Mouse (Mus musculus): ENCODE results near the gene Dsn1. TPM values are rescaled to one million over a fixed set of nuclear protein-coding genes. Genes with fewer than 3 reads are reported as not detected.

Gene Dsn1
- polyA plus RNA-seq, 1 experiment from 2014 or later: 27.5 TPM

GRCm38 (mm10) chr2:157043987-157044386 is 37.0 kb upstream of the Dsn1 start:
- no peak overlapping the region for H3K9ac ChIP-seq
- H3K4me3 ChIP-seq (replicated peaks): no peak overlapping the region
- H3K4me2 ChIP-seq (replicated peaks): no peak overlapping the region
- ATAC-seq (ENCODE audit: insufficient number of reproducible peaks, low FRiP score, low TSS enrichment, low read depth): no peak
- H3K4me1 ChIP-seq: peaks cover 21% of the 10 kb centered on the region
- H3K36me3 ChIP-seq: peaks cover 68% of the 10 kb centered on the region
- no peaks in the 10 kb centered on the region for H3K9me3 ChIP-seq (replicated peaks)
- peak overlapping the region; percentile 51 for H3K27ac ChIP-seq (replicated peaks)
- no peaks in the 10 kb centered on the region for H3K27me3 ChIP-seq

GRCm38 (mm10) chr2:157043556-157043955 is 36.6 kb upstream of the Dsn1 start:
- H3K4me3 ChIP-seq (replicated peaks): no peak overlapping the region
- H3K36me3 ChIP-seq: peaks cover 68% of the 10 kb centered on the region
- ATAC-seq (ENCODE audit: insufficient number of reproducible peaks, low FRiP score, low TSS enrichment, low read depth): no peak
- H3K27me3 ChIP-seq: no peaks in the 10 kb centered on the region
- peak overlapping the region; percentile 51 for H3K27ac ChIP-seq (replicated peaks)
- 49% methylated on average over 8 of the region's 8 CpGs for WGBS
- no peaks in the 10 kb centered on the region for H3K9me3 ChIP-seq (replicated peaks)
- H3K9ac ChIP-seq: no peak overlapping the region
- H3K4me2 ChIP-seq (replicated peaks): no peak overlapping the region
- H3K4me1 ChIP-seq: peaks cover 16% of the 10 kb centered on the region

- H3K4me2 ChIP-seq (replicated peaks): no peak overlapping the region
- H3K27ac ChIP-seq (replicated peaks): no peak overlapping the region
- H3K4me3 ChIP-seq (replicated peaks): no peak overlapping the region
- no peaks in the 10 kb centered on the region for H3K9me3 ChIP-seq (replicated peaks)
- 87% methylated on average over 7 of the region's 7 CpGs for WGBS
- H3K36me3 ChIP-seq: peaks cover 73% of the 10 kb centered on the region
- H3K4me1 ChIP-seq: peaks cover 14% of the 10 kb centered on the region
- H3K27me3 ChIP-seq: no peaks in the 10 kb centered on the region
- no peak overlapping the region for H3K9ac ChIP-seq
- ATAC-seq (ENCODE audit: insufficient number of reproducible peaks, low FRiP score, low TSS enrichment, low read depth): no peak
Measured at GRCm38 (mm10) chr2:157041421-157041820, 34.5 kb upstream of the Dsn1 start.

- H3K9me3 ChIP-seq (replicated peaks): no peaks in the 10 kb centered on the region
- H3K27me3 ChIP-seq: no peaks in the 10 kb centered on the region
- no peak for ATAC-seq (ENCODE audit: insufficient number of reproducible peaks, low FRiP score, low TSS enrichment, low read depth)
- peaks cover 14% of the 10 kb centered on the region for H3K4me1 ChIP-seq
- H3K4me2 ChIP-seq (replicated peaks): no peak overlapping the region
- WGBS: 84% methylated on average over 17 of the region's 17 CpGs
- no peak overlapping the region for H3K4me3 ChIP-seq (replicated peaks)
- no peak overlapping the region for H3K9ac ChIP-seq
- H3K27ac ChIP-seq (replicated peaks): no peak overlapping the region
- peaks cover 68% of the 10 kb centered on the region for H3K36me3 ChIP-seq
Measured at GRCm38 (mm10) chr2:157040649-157041046, 33.7 kb upstream of the Dsn1 start.

- H3K27me3 ChIP-seq: no peaks in the 10 kb centered on the region
- H3K4me2 ChIP-seq (replicated peaks): no peak overlapping the region
- no peaks in the 10 kb centered on the region for H3K9me3 ChIP-seq (replicated peaks)
- peaks cover 14% of the 10 kb centered on the region for H3K4me1 ChIP-seq
- WGBS: 88% methylated on average over 50 of the region's 50 CpGs
- no peak overlapping the region for H3K9ac ChIP-seq
- H3K4me3 ChIP-seq (replicated peaks): no peak overlapping the region
- 0 out of 2 replicates have a peak, but pooled peaks have one; percentile 20 for ATAC-seq (ENCODE audit: insufficient number of reproducible peaks, low FRiP score, low TSS enrichment, low read depth)
- no peak overlapping the region for H3K27ac ChIP-seq (replicated peaks)
- peaks cover 66% of the 10 kb centered on the region for H3K36me3 ChIP-seq
Measured at GRCm38 (mm10) chr2:157039900-157040648, 33.1 kb upstream of the Dsn1 start.

- 85% methylated on average over 9 of the region's 9 CpGs for WGBS
- Histone ChIP-seq H3K27ac (replicated peaks) (no peak overlapping the region), H3K36me3 (peaks cover 75% of the 10 kb centered on the region), H3K27me3 (no peaks in the 10 kb centered on the region), H3K4me2 (replicated peaks) (no peak overlapping the region), H3K4me1 (0 out of 2 replicates have a peak, but pooled peaks cover 3% of the 10 kb centered on the region), H3K9ac (no peak overlapping the region), H3K4me3 (replicated peaks) (no peak overlapping the region), H3K9me3 (replicated peaks) (no peaks in the 10 kb centered on the region)
- ATAC-seq (ENCODE audit: insufficient number of reproducible peaks, low FRiP score, low TSS enrichment, low read depth): no peak
Measured at GRCm38 (mm10) chr2:157037303-157037702, 30.3 kb upstream of the Dsn1 start.

- no peak for ATAC-seq (ENCODE audit: insufficient number of reproducible peaks, low FRiP score, low TSS enrichment, low read depth)
- H3K4me1 ChIP-seq: 0 out of 2 replicates have a peak, but pooled peaks cover 3% of the 10 kb centered on the region
- no peak overlapping the region for H3K9ac ChIP-seq
- H3K4me2 ChIP-seq (replicated peaks): no peak overlapping the region
- H3K27me3 ChIP-seq: no peaks in the 10 kb centered on the region
- H3K9me3 ChIP-seq (replicated peaks): no peaks in the 10 kb centered on the region
- peaks cover 77% of the 10 kb centered on the region for H3K36me3 ChIP-seq
- no peak overlapping the region for H3K27ac ChIP-seq (replicated peaks)
- H3K4me3 ChIP-seq (replicated peaks): no peak overlapping the region
- 92% methylated on average over 8 of the region's 8 CpGs for WGBS
Measured at GRCm38 (mm10) chr2:157036400-157036799, 29.4 kb upstream of the Dsn1 start.

GRCm38 (mm10) chr2:157035371-157035770 is 28.4 kb upstream of the Dsn1 start:
- H3K36me3 ChIP-seq: peaks cover 77% of the 10 kb centered on the region
- no peaks in the 10 kb centered on the region for H3K9me3 ChIP-seq (replicated peaks)
- no peak overlapping the region for H3K9ac ChIP-seq
- H3K4me1 ChIP-seq: 0 out of 2 replicates have a peak, but pooled peaks cover 3% of the 10 kb centered on the region
- no peak overlapping the region for H3K4me3 ChIP-seq (replicated peaks)
- H3K4me2 ChIP-seq (replicated peaks): no peak overlapping the region
- H3K27ac ChIP-seq (replicated peaks): no peak overlapping the region
- H3K27me3 ChIP-seq: no peaks in the 10 kb centered on the region
- 64% methylated on average over 7 of the region's 7 CpGs for WGBS
- no peak for ATAC-seq (ENCODE audit: insufficient number of reproducible peaks, low FRiP score, low TSS enrichment, low read depth)

- no peaks in the 10 kb centered on the region for H3K9me3 ChIP-seq (replicated peaks)
- ATAC-seq (ENCODE audit: insufficient number of reproducible peaks, low FRiP score, low TSS enrichment, low read depth): no peak
- no peaks in the 10 kb centered on the region for H3K4me1 ChIP-seq
- WGBS: 44% methylated on average over 9 of the region's 9 CpGs
- H3K4me2 ChIP-seq (replicated peaks): no peak overlapping the region
- H3K27ac ChIP-seq (replicated peaks): no peak overlapping the region
- peaks cover 86% of the 10 kb centered on the region for H3K36me3 ChIP-seq
- no peak overlapping the region for H3K4me3 ChIP-seq (replicated peaks)
- H3K9ac ChIP-seq: no peak overlapping the region
- no peaks in the 10 kb centered on the region for H3K27me3 ChIP-seq
Measured at GRCm38 (mm10) chr2:157030804-157031203, 23.9 kb upstream of the Dsn1 start.

GRCm38 (mm10) chr2:157028261-157028660 is 21.3 kb upstream of the Dsn1 start:
- Histone ChIP-seq H3K9ac (no peak overlapping the region), H3K27me3 (no peaks in the 10 kb centered on the region), H3K9me3 (replicated peaks) (peaks cover 4% of the 10 kb centered on the region; the same call in 1 of the 2 replicates), H3K4me2 (replicated peaks) (no peak overlapping the region), H3K36me3 (peaks cover 97% of the 10 kb centered on the region), H3K4me3 (replicated peaks) (no peak overlapping the region), H3K27ac (replicated peaks) (no peak overlapping the region), H3K4me1 (no peaks in the 10 kb centered on the region)
- no peak for ATAC-seq (ENCODE audit: insufficient number of reproducible peaks, low FRiP score, low TSS enrichment, low read depth)
- WGBS: 88% methylated on average over 4 of the region's 4 CpGs

GRCm38 (mm10) chr2:157027106-157028008 is 20.4 kb upstream of the Dsn1 start:
- Histone ChIP-seq H3K9ac (no peak overlapping the region), H3K4me2 (replicated peaks) (no peak overlapping the region), H3K4me3 (replicated peaks) (no peak overlapping the region), H3K36me3 (peaks cover 97% of the 10 kb centered on the region), H3K4me1 (no peaks in the 10 kb centered on the region), H3K9me3 (replicated peaks) (peaks cover 4% of the 10 kb centered on the region; the same call in 1 of the 2 replicates), H3K27me3 (no peaks in the 10 kb centered on the region), H3K27ac (replicated peaks) (no peak overlapping the region)
- WGBS: 93% methylated on average over 21 of the region's 21 CpGs
- no peak for ATAC-seq (ENCODE audit: insufficient number of reproducible peaks, low FRiP score, low TSS enrichment, low read depth)
